Mouse (Mus musculus): Measurements from ENCODE around the gene Slc22a12.

Gene Slc22a12

GRCm38 (mm10) chr19:6494504-6495170, 48.2 kb downstream of the Slc22a12 start:
- DNase-seq (ENCODE audit: extremely low spot score, low spot score) = no peak

GRCm38 (mm10) chr19:6494032-6494431, 48.8 kb downstream of the Slc22a12 start:
- no peak for DNase-seq (ENCODE audit: extremely low spot score, low spot score)

- DNase-seq (ENCODE audit: extremely low spot score, low spot score) = no peak
Measured at GRCm38 (mm10) chr19:6493219-6493618, 49.6 kb downstream of the Slc22a12 start.

GRCm38 (mm10) chr19:6492124-6492523, 50.7 kb downstream of the Slc22a12 start:
- peak; percentile 67 for DNase-seq (ENCODE audit: extremely low spot score, low spot score)

GRCm38 (mm10) chr19:6491538-6491937, 51.3 kb downstream of the Slc22a12 start:
- no peak for DNase-seq (ENCODE audit: extremely low spot score, low spot score)

- DNase-seq (ENCODE audit: extremely low spot score, low spot score) = peak; percentile 91
Measured at GRCm38 (mm10) chr19:6489030-6489429, 53.8 kb downstream of the Slc22a12 start.
